Mouse (Mus musculus) kidney, postnatal 0 days (tissue): Measurements from ENCODE around the gene Slc17a5. TPM values are rescaled to one million over a fixed set of nuclear protein-coding genes. Genes with fewer than 3 reads are reported as not detected.

Source experiments
- ATAC-seq: fragments of 200-750 bp; cut with Nextera tagmentation; replicated peaks from 2 replicates; pipeline ENCODE4 v1.8.0; 2017; ENCODE audit warnings: low read depth, moderate number of reproducible peaks, moderate TSS enrichment, moderate library complexity; ENCODE audit not compliant: low FRiP score
- DNase-seq: peaks from one replicate; pipeline ENCODE4 v3.0.0-alpha.2; 2016; ENCODE audit warnings: low spot score
- H3K27ac ChIP-seq: fragments of 300-500 bp; sonication (generic); 2 replicates; pipeline ENCODE4 v1.5.1; 2014; ENCODE audit warnings: mild to moderate bottlenecking
- H3K27me3 ChIP-seq: fragments of 300-500 bp; sonication (generic); 2 replicates; pipeline ENCODE4 v1.6.1; 2014; ENCODE audit warnings: low read length, mixed read lengths; ENCODE audit not compliant: insufficient read depth
- H3K36me3 ChIP-seq: fragments of 300-500 bp; sonication (generic); 2 replicates; pipeline ENCODE4 v1.6.1; 2014; ENCODE audit warnings: low read length, mixed read lengths; ENCODE audit not compliant: insufficient read depth
- H3K4me1 ChIP-seq: fragments of 300-500 bp; sonication (generic); replicated peaks from 2 replicates; pipeline ENCODE4 v1.6.1; 2014; ENCODE audit warnings: antibody characterized with exemption, low read length, mixed read lengths; ENCODE audit not compliant: insufficient read depth
- H3K4me2 ChIP-seq: fragments of 300-500 bp; sonication (generic); 2 replicates; pipeline ENCODE4 v1.6.1; 2014; ENCODE audit warnings: mild to moderate bottlenecking, low read length, moderate library complexity, mixed read lengths
- H3K4me3 ChIP-seq: fragments of 300-500 bp; sonication (generic); replicated peaks from 2 replicates; pipeline ENCODE4 v1.5.1; 2014; ENCODE audit warnings: low read depth, low read length
- H3K9ac ChIP-seq: fragments of 300-500 bp; sonication (generic); 2 replicates; pipeline ENCODE4 v1.6.1; 2014; ENCODE audit warnings: low read depth, low read length
- H3K9me3 ChIP-seq: fragments of 300-500 bp; sonication (generic); replicated peaks from 2 replicates; pipeline ENCODE4 v1.6.1; 2016; ENCODE audit warnings: low read length, inconsistent platforms, mixed read lengths
- CTCF ChIP-seq: IDR thresholded peaks from 2 replicates; pipeline ENCODE4 v1.5.1; 2016; ENCODE audit warnings: antibody characterized with exemption, low read depth, mild to moderate bottlenecking, moderate library complexity
- WGBS: fragments of 180-500 bp; shearing (Covaris S2); extraction: QIAGEN DNeasy Blood & Tissue Kit; methylation state at CpG from one replicate; pipeline ENCODE4 v1.1.7; 2014; 5-methylcytosine and 5-hydroxymethylcytosine counted together
- polyA plus RNA-seq: library from polyadenylated mRNA; unstranded; fragments of >200 nt; fragmentation: Nextera tagmentation; extraction: Ambion mirVana; gene quantifications from 2 replicates; pipeline ENCODE4 v1.2.1, GENCODE M21; 2015

Slc17a5 gene
- polyA plus RNA-seq, 1 experiment from 2014 or later = 17.7 TPM

GRCm38 (mm10) chr9:78615401-78616021, 27.7 kb upstream of the Slc17a5 start, which contains the start of gene Cd109:
Gene Cd109, plus strand, starts transcription at chr9:78615546.
- TF ChIP-seq CTCF = no peak
- under 1% methylated on average over 43 of the region's 43 CpGs for WGBS

GRCm38 (mm10) chr9:78614201-78614600, 26.4 kb upstream of the Slc17a5 start:
- no peak overlapping the region for H3K4me2 ChIP-seq
- 31% methylated on average over 6 of the region's 6 CpGs for WGBS
- H3K9me3 ChIP-seq = no peaks in the 10 kb centered on the region
- no peak overlapping the region for H3K4me3 ChIP-seq
- H3K4me1 ChIP-seq = no peaks in the 10 kb centered on the region
- H3K27me3 ChIP-seq = no peaks in the 10 kb centered on the region; the same call in 1 of the 2 replicates
- no peak for TF ChIP-seq CTCF
- no peak for DNase-seq
- no peak overlapping the region for H3K27ac ChIP-seq
- H3K36me3 ChIP-seq = no peaks in the 10 kb centered on the region
- no peak overlapping the region for H3K9ac ChIP-seq
- no peak for ATAC-seq

More at GRCm38 (mm10) chr9:78615401-78616021, 27.7 kb upstream of the Slc17a5 start, which contains the start of gene Cd109:
- peak; percentile 63 for ATAC-seq
- Histone ChIP-seq H3K9me3 (no peaks in the 10 kb centered on the region), H3K36me3 (no peaks in the 10 kb centered on the region), H3K4me2 (peak within 1 kb of the TSS; percentile 87), H3K27me3 (no peaks in the 10 kb centered on the region; the same call in 1 of the 2 replicates), H3K27ac (no peak within 1 kb of the TSS; the same call in 1 of the 2 replicates), H3K4me3 (peak within 1 kb of the TSS; percentile 50), H3K9ac (peak within 1 kb of the TSS; percentile 55), H3K4me1 (no peaks in the 10 kb centered on the region)
- peak; percentile 71 for DNase-seq

- DNase-seq (peak; percentile 60), ATAC-seq (no peak)
- Histone ChIP-seq H3K9me3 (no peaks in the 10 kb centered on the region), H3K27ac (no peak overlapping the region), H3K4me2 (no peak overlapping the region), H3K36me3 (no peaks in the 10 kb centered on the region), H3K4me3 (no peak overlapping the region), H3K27me3 (no peaks in the 10 kb centered on the region), H3K4me1 (no peaks in the 10 kb centered on the region), H3K9ac (no peak overlapping the region)
- 50% methylated on average over 4 of the region's 4 CpGs for WGBS
- peak; percentile 65 for TF ChIP-seq CTCF
These were observed 13.3 kb upstream of the Slc17a5 start for GRCm38 (mm10) chr9:78601046-78601730.

- no peak overlapping the region for H3K27ac ChIP-seq
- no peak for TF ChIP-seq CTCF
- 56% methylated on average over 5 of the region's 5 CpGs for WGBS
- no peak overlapping the region for H3K4me2 ChIP-seq
- no peaks in the 10 kb centered on the region for H3K4me1 ChIP-seq
- no peak for DNase-seq
- H3K36me3 ChIP-seq = no peaks in the 10 kb centered on the region
- H3K27me3 ChIP-seq = no peaks in the 10 kb centered on the region
- H3K9ac ChIP-seq = no peak overlapping the region
- no peak for ATAC-seq
- no peak overlapping the region for H3K4me3 ChIP-seq
- H3K9me3 ChIP-seq = no peaks in the 10 kb centered on the region
These were observed 12.1 kb upstream of the Slc17a5 start for GRCm38 (mm10) chr9:78599927-78600326.

GRCm38 (mm10) chr9:78596834-78597233, 9.0 kb upstream of the Slc17a5 start:
- 4% methylated on average over 5 of the region's 5 CpGs for WGBS

GRCm38 (mm10) chr9:78595769-78596555, 8.1 kb upstream of the Slc17a5 start:
- DNase-seq (no peak), ATAC-seq (no peak)
- Histone ChIP-seq H3K36me3 (no peaks in the 10 kb centered on the region), H3K9me3 (no peaks in the 10 kb centered on the region), H3K4me3 (no peak overlapping the region), H3K27me3 (no peaks in the 10 kb centered on the region), H3K9ac (no peak overlapping the region), H3K4me1 (no peaks in the 10 kb centered on the region), H3K27ac (no peak overlapping the region), H3K4me2 (no peak overlapping the region)
- 87% methylated on average over 18 of the region's 18 CpGs for WGBS
- no peak for TF ChIP-seq CTCF

More at GRCm38 (mm10) chr9:78596834-78597233, 9.0 kb upstream of the Slc17a5 start:
- peak; percentile 83 for TF ChIP-seq CTCF
- Histone ChIP-seq H3K4me3 (no peak overlapping the region), H3K36me3 (no peaks in the 10 kb centered on the region), H3K9ac (no peak overlapping the region), H3K27ac (no peak overlapping the region), H3K4me2 (no peak overlapping the region), H3K27me3 (no peaks in the 10 kb centered on the region), H3K4me1 (no peaks in the 10 kb centered on the region), H3K9me3 (no peaks in the 10 kb centered on the region)
- ATAC-seq (no peak), DNase-seq (peak; percentile 72)
